ENCODE assay signal across 11 mouse cellular contexts in the genomic region with DNA sequence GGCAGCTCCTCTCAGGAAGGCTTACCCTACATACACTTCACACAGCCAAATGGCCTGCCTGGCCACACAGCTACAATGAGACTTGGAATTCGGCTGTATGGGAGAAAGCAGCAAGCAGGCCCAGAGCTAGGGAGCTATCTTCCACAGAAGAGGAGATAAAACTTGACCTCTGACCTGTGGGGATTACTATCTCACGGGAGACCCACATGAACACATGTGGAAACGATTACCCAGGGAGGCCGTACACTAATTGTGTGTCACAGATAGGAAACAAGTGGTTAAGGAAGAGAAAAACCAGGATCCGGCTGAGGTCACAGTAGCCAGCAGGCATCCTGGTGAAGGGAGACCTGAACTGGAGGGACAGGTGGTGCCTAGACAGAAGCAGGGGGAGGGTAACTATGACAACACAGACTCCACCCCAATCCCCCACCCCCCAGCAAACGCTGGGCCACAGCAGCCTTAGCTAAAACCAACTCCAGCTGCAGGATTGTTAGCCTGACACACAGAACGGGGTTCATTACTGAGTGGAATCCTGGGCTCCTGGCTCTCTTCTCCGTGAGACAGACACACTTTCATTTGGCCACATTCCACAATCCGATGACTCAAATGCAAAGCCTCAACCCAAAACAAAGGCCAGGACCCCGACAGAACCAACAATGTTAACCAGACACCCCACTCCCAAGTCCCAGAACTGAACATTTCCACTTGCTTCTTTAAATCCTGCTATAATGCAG. TPM values are rescaled to one million over a fixed set of nuclear protein-coding genes. Genes with fewer than 3 reads are reported as not detected.
DNase-seq lines count a peak whose midpoint lies in the region; ATAC-seq and TF ChIP-seq lines count a peak whose summit lies in the region.
"Had no signal": no experiment of that assay in that cellular context is flagged by ENCODE, and none has a peak within 500 bp of the region (broad histone marks: within the 10 kb centered on the region; RNA-seq: fewer than 3 reads in every experiment).

No protein-coding gene starts in this region.

- no peak overlapping the region for H3K9ac ChIP-seq in midbrain, embryonic 12.5 days (replicated peaks)
- H3K9ac ChIP-seq in midbrain, embryonic 14.5 days (replicated peaks; ENCODE audit: low read length) = no peak overlapping the region; the same call in 1 of the 2 replicates
- H3K9ac ChIP-seq in hindbrain, embryonic 14.5 days = no peak overlapping the region

- TF ChIP-seq POLR2A in myocyte (IDR thresholded peaks at IDR 0.05; ENCODE audit: insufficient read length, low read depth) = no peak

- no peak overlapping the region for H3ac ChIP-seq in myocyte (ENCODE audit: control insufficient read depth, insufficient read length)

- peaks cover 65% of the 10 kb centered on the region for H3K4me1 ChIP-seq in midbrain, embryonic 12.5 days
- peaks cover 46% of the 10 kb centered on the region for H3K4me1 ChIP-seq in midbrain, embryonic 14.5 days (ENCODE audit: control insufficient read depth, insufficient read depth, low read length)
- H3K4me1 ChIP-seq in hindbrain, embryonic 14.5 days (replicated peaks; ENCODE audit: control insufficient read depth, insufficient read depth, low read length) = peaks cover 33% of the 10 kb centered on the region

- peaks cover 7% of the 10 kb centered on the region; the same call in 1 of the 2 replicates for H3K27me3 ChIP-seq in midbrain, embryonic 12.5 days
- no peaks in the 10 kb centered on the region for H3K27me3 ChIP-seq in midbrain, embryonic 14.5 days (ENCODE audit: control insufficient read depth, insufficient read depth, low read length)
- no peaks in the 10 kb centered on the region for H3K27me3 ChIP-seq in hindbrain, embryonic 14.5 days (ENCODE audit: control insufficient read depth, insufficient read depth, low read length)
- H3K27me3 ChIP-seq in myocyte (ENCODE audit: control insufficient read depth, insufficient read depth, insufficient read length) = no peaks in the 10 kb centered on the region

- no peak for DNase-seq in midbrain, embryonic 14.5 days
- DNase-seq in embryo, embryonic 11 days = peak; percentile 77
- no peak for DNase-seq in hindbrain, embryonic 14.5 days (ENCODE audit: low spot score)
- DNase-seq in kidney, postnatal 4 days = no peak
- no peak for DNase-seq in adrenal gland, adult 8-10 months
- DNase-seq in layer of hippocampus, adult 18-20 months (ENCODE audit: low spot score in 2 of 2) = no peak
- DNase-seq: kidney, adult 9 months; lung, postnatal 10 days; thymus, postnatal 25 days had no signal

- H3K4me3 ChIP-seq in midbrain, embryonic 12.5 days = no peak overlapping the region
- no peak overlapping the region for H3K4me3 ChIP-seq in midbrain, embryonic 14.5 days (replicated peaks; ENCODE audit: low read depth, low read length)
- no peak overlapping the region for H3K4me3 ChIP-seq in hindbrain, embryonic 14.5 days (replicated peaks; ENCODE audit: low read length)
- no peak overlapping the region for H3K4me3 ChIP-seq in myocyte

- ATAC-seq in midbrain, embryonic 12.5 days (ENCODE audit: low FRiP score, low read depth) = no peak
- no peak for ATAC-seq in midbrain, embryonic 14.5 days (ENCODE audit: low FRiP score, low TSS enrichment)
- ATAC-seq in hindbrain, embryonic 14.5 days (ENCODE audit: low FRiP score) = no peak

- 11% methylated on average over 10 of the region's 10 CpGs for WGBS in midbrain, embryonic 12.5 days
- WGBS in midbrain, embryonic 14.5 days = 13% methylated on average over 10 of the region's 10 CpGs
- WGBS in hindbrain, embryonic 14.5 days = 31% methylated on average over 10 of the region's 10 CpGs

- no peaks in the 10 kb centered on the region for H3K36me3 ChIP-seq in midbrain, embryonic 12.5 days
- H3K36me3 ChIP-seq in midbrain, embryonic 14.5 days (ENCODE audit: control insufficient read depth, insufficient read depth, low read length) = no peaks in the 10 kb centered on the region
- H3K36me3 ChIP-seq in hindbrain, embryonic 14.5 days (replicated peaks; ENCODE audit: control insufficient read depth, insufficient read depth) = no peaks in the 10 kb centered on the region
- H3K36me3 ChIP-seq in myocyte (ENCODE audit: control insufficient read depth, insufficient read depth) = no peaks in the 10 kb centered on the region

- peak overlapping the region; percentile 2 for H3K27ac ChIP-seq in midbrain, embryonic 12.5 days (replicated peaks)
- no peak overlapping the region for H3K27ac ChIP-seq in midbrain, embryonic 14.5 days (replicated peaks; ENCODE audit: low read depth, low read length)
- 0 out of 2 replicates have a peak overlapping the region, but pooled peaks have one; percentile 0 for H3K27ac ChIP-seq in hindbrain, embryonic 14.5 days

- H3K79me2 ChIP-seq in myocyte (ENCODE audit: control insufficient read depth, insufficient read depth) = peaks cover 24% of the 10 kb centered on the region

- H3K9me3 ChIP-seq in midbrain, embryonic 12.5 days = no peaks in the 10 kb centered on the region
- H3K9me3 ChIP-seq in midbrain, embryonic 14.5 days (ENCODE audit: control insufficient read depth, low read length) = no peaks in the 10 kb centered on the region
- no peaks in the 10 kb centered on the region for H3K9me3 ChIP-seq in hindbrain, embryonic 14.5 days (ENCODE audit: control insufficient read depth, low read length)

- H3K4me2 ChIP-seq in midbrain, embryonic 12.5 days (replicated peaks) = no peak overlapping the region
- no peak overlapping the region for H3K4me2 ChIP-seq in midbrain, embryonic 14.5 days (ENCODE audit: low read length)
- no peak overlapping the region for H3K4me2 ChIP-seq in hindbrain, embryonic 14.5 days (replicated peaks)
- peak overlapping the region; percentile 77 for H3K4me2 ChIP-seq in myocyte (ENCODE audit: low read depth)

TF ChIP-seq in myocyte, 11 proteins besides CTCF, POLR2A, EP300 and RAD21:
- TF ChIP-seq MYOG (IDR thresholded peaks at IDR 0.05; ENCODE audit: control insufficient read depth in 1 of 3, insufficient read depth in 1 of 3, insufficient read length in 2 of 3, low read depth in 2 of 3) (peak in 1 of 3 experiments; percentile 64), MAX (IDR thresholded peaks at IDR 0.05; ENCODE audit: low read depth) (no peak), TCF12 (IDR thresholded peaks at IDR 0.05; ENCODE audit: insufficient read depth, poor library complexity, severe bottlenecking) (no peak), E2F4 (IDR thresholded peaks at IDR 0.05; ENCODE audit: insufficient read depth) (no peak), SRF (IDR thresholded peaks at IDR 0.05; ENCODE audit: control insufficient read depth, insufficient read length, low read depth) (no peak), USF1 (IDR thresholded peaks at IDR 0.05; ENCODE audit: low read depth) (no peak), REST (IDR thresholded peaks at IDR 0.05; ENCODE audit: insufficient read depth, insufficient read length) (no peak), MYOD1 (IDR thresholded peaks at IDR 0.05; ENCODE audit: control insufficient read depth in 1 of 3, insufficient read length in 2 of 3, low read depth in 2 of 3) (peak in 2 of 3 experiments; percentile 91 to 94), POLR2AphosphoS2 (IDR thresholded peaks at IDR 0.05; ENCODE audit: insufficient read length, low read depth) (no peak), CEBPB (IDR thresholded peaks at IDR 0.05; ENCODE audit: insufficient read depth, poor library complexity, severe bottlenecking) (no peak)

RNA-seq across cellular contexts. Expression of a gene that starts 30.9 kb away (rescaled TPM):
- polyA plus RNA-seq in midbrain, embryonic 12.5 days (2016; fragmentation: Nextera tagmentation; extraction: Ambion mirVana) = 17.1 and 19.6 TPM in 2 replicates
- polyA plus RNA-seq in midbrain, embryonic 14.5 days (2014; fragmentation: Nextera tagmentation; extraction: Ambion mirVana) = 14.0 and 16.7 TPM in 2 replicates
- polyA plus RNA-seq in hindbrain, embryonic 14.5 days (2014; fragmentation: Nextera tagmentation; extraction: Ambion mirVana) = 11.1 and 13.3 TPM in 2 replicates
- 18.0 TPM for polyA plus RNA-seq in myocyte (2012; fragmentation: generic; extraction: Trizol)
- total RNA-seq in adrenal gland, adult 8-10 months (2022) = 1 to 10 TPM; 1.4 to 4.0 (median 2.7) TPM
- total RNA-seq in layer of hippocampus, adult 18-20 months (2021) = 10 to 100 TPM; 27.0 to 30.6 TPM
